Mouse (Mus musculus) kidney, adult 9 months (tissue): Measurements from ENCODE around the gene Lamp1.

ENCODE experiments used
- DNase-seq: peaks from one replicate; pipeline ENCODE4 v3.0.0; 2022

Lamp1 gene

DNA sequence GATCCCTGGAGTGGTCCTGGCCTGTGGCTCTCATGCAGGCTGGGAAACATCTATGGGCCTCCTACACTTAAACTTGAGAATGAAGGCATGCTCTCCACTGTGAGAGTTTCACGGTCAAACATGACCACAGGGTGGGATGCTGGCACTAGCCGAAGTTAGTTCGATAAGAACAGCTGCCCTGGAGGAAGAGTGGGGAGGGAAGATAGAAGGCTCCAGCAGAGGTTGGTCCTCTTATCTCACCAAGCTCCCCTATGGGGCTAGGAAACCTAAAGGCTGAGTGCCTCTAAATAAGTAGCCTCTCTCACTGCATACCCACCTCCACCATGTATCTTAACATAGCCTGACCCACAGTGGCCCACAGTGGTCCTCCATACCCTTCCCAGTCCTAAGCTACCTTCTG is 43.8 kb downstream of the Lamp1 start:
- no peak for DNase-seq

DNA sequence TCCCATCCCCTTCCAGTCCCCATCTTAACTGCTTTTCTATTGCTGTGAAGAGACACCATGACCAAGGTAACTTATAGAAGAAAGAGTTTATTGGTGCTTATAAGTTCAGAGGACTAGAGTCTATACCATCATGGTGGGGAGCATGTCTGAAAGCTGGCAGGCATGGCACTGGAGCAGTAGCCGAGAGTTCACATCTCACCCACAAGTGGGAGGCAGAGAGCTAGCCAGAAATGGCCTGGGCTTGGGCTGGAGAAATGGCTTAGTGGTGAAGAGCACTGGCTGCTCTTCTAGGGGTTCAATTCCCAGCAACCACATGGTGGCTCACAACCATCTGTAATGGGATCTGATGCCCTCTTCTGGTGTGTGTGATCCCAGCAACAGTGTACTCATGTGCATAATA is 44.5 kb downstream of the Lamp1 start:
- no peak for DNase-seq

DNA sequence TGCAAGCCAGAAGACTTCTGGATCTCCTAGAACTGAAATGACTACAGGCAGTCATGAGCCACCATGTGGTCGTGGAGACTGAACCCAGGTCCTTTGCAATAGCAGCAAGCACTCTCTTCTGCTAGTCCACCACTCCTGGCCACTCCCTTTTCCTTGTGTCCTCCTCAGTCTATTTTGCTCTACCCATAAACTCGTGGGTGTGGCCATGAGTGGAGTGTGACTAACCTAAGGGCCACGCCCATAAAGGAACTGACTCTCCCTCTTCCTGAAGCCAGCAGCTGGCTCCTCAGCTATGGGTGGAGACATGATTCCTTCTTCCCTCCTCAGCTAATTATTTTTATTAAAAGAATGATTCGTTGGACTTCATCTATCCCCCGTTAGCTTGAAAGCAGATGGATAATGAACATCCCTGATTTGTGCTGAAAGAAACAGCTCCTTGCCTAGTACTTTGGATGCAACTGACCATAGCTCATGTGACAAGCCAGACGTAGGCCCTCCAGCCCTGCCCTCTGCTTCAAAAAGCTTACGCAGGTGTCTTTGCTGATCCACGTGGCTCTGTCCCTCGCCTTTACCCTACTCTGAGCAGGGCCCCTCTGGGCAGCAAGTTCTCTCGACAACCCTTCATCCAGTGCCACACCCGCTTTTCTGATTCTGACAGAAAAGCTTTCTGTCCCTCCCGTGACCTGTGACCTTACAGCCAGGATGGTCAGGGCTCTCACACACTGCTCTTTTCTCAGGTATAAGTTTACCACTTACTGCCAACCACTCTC is 45.6 kb downstream of the Lamp1 start:
- peak; percentile 63 for DNase-seq

DNA sequence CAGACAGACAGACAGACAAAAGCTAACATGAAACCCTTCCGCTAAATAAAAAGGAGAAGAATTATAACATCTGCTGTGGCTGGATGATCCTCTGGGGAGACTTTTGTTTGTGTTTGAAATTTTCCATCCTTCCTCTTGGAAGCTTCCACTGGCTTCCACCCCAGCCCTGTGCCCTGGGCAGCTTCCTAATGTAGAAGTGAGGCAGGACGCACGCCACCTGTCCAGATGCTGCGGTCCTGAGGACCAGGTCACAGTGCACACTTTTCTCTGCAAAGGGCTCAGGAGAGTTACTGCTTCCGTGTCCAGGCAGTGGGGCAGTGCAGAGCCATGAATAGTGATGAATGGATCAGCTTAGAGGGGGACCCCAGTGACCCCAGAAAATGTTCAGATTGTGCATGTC is 46.4 kb downstream of the Lamp1 start:
- DNase-seq, result no peak

DNA sequence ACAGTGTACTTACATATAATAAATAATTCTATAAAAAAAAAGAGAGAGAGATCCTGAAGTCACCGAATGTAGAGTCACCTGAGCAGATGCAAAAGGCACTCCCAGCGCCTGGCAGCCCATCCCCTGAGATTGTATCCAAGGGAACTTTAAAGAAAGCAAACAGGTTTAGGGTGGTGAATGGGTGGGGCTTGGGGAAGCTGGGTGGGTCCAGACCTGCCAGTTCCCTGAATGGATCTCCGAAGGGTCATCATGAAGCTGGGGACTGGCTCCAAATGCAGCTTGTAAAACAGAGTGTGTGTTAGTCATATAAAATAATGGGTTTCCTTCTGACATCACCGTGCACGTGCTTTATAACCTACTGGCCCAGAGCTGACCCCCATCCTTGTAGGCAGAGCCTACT is 47.3 kb downstream of the Lamp1 start:
- no peak for DNase-seq

DNA sequence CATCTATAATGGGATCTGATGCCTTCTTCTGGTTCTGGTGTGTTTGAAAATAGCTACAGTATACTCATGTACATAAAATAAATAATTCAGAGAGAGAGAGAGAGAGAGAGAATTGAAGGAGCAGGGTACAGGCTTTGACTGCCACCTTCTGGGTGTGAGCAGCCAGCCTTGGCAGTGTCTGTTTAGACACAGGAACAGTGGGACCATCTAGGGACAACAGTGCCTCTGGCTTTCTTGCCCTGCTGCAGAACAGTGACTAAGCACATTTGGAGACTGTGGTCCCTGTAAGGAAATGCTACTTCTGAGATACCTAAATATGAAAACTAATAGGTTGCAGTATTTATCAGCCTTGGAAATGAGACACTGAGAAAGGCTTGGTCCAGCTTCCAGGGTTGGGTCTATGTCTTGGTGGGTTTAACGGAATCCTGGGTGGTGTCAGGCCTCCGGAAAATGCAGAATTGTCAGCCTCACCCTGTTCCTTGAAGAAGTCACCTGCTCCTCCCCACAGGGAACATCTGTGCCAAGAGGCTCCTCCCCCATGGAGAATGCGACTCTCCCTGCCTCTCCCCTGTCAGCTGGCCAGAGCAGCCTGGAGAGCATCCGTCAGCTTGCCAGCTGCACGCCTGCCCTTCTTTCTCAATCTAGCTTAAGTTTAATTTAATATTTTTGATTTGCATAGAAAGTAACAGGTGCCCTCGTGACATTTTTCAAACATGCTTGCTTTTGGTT is 49.8 kb downstream of the Lamp1 start:
- peak; percentile 40 for DNase-seq

DNA sequence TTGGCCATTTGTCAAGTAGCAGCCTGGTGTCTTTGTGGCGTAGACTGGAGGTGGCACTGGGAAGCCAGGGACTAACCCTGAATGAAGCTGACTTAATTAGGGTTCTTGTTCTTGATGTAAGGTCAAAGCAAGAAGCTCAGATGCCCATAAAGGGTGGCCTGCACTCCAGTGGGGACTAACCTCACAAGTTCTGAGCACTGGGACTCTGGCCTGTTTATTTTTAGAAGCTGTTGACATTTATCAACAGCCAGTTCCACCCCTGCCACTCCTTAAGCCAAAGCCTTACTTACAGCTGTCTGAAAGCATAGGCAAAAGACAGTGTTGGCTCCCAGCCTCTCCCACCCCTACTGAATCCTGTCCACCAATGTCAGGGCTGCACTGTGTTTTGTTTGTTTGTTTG is 50.8 kb downstream of the Lamp1 start:
- DNase-seq, result no peak

DNA sequence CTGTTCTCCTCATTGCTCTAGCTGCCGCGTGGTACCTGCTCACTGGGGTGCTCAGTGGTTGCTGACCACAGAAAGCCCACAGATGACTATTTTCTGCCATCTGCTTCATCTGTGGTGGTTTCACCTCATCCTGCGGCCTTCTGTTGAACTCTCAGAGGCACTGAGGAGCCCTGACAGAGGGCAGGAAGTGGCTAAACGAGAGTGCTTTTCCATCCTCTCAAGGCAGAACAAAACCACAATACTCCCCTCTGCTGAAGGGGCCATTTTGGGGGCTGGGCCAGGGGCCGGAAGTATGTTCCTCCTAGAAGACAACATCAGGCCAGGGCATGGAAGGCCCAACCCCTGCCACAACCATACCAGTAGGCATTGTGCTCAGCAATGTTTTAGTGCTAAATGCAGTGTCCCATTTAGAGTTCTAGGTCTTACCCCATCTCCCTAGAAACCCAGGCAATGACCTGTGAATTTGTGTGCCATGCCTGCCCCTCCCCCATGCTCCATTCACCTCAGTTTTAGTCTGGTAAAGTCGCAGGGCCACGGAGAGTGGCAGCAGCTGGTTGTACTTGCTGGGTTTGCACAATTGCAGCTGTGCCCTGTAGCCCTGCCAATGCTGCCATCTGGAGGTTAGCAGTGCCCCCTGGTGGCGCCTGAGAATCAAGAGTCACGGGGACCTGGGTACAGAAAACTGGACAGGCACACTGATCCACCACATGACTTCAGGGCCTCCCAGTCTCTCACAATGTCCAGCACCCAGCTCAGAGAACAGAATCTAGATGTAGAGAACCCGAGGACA is 54.7 kb downstream of the Lamp1 start:
- peak; percentile 94 for DNase-seq

DNA sequence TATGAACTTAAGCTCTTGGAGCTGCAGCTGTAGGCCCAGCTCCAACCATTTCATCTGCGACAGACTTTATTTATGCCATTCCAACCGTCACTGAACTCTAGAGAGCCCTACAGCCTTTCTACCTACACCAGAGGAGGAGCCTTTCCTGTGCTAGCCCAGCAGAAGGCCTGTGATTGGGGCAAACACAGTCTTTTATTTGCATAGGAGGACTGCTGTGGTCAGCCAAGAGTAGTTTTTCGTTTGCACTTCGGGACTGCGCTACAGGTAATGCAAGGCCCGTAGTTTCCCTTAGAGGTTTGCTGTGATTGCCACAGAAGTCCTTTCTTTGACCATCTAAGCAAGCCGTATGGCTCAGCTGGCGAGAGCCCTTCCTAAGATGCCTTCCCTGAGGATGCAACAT is 57.4 kb downstream of the Lamp1 start:
- DNase-seq, result no peak

DNA sequence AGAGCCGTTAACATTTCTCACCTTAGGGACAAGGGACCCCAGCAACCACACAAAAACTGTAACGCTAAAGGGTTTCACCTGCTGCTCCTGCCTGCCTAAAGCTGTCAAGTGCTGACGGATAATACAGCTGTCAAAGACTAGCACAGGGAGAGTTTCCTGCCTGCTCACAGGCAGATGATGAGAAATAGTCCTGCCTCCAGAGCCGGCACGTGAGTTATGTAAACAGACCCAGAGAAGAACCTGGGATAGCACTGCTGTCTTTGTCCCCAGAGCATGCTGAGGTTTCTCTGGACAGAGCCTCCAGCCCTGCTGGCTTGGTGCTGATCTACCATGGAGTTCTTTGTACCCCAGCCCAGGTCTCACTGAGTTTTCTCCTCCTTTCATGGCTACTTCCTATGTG is 58.1 kb downstream of the Lamp1 start:
- no peak for DNase-seq

DNA sequence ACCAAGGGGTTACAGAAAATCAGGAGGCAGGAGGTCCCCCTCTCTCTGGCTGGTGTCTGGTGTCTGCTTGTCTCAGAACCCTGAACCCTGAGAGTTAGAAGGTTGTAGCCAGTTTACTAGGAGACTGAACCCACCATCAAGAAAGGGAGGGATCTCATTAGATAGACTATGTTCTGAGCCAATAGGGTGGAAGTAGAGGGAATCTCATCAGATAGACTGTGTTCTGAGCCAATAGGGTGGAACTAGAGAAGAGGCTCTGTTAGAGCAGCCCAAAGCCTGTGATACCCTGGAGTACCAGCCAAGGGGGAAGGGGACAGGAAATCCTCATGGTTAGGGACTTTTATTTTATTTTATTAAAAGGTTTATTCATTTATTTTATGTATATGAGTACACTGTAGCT is 59.0 kb downstream of the Lamp1 start:
- DNase-seq, result no peak

DNA sequence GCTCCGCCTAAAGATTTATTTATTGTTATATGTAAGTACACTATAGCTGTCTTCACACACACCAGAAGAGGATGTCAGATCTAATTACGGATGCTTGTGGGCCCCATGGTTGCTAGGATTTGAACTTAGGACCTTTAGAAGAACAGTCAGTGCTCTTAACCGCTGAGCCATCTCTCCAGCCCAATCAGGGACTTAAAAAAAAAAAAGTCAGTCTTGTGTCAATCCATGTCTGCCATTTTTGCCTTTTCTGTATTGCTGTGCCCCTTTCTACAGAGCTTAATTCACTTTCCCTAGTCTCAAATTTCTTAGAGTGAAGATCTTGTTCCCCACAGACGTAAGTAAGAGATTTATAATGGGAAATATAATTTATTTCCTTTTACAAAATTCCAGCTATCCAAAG is 59.5 kb downstream of the Lamp1 start:
- DNase-seq, result no peak

DNA sequence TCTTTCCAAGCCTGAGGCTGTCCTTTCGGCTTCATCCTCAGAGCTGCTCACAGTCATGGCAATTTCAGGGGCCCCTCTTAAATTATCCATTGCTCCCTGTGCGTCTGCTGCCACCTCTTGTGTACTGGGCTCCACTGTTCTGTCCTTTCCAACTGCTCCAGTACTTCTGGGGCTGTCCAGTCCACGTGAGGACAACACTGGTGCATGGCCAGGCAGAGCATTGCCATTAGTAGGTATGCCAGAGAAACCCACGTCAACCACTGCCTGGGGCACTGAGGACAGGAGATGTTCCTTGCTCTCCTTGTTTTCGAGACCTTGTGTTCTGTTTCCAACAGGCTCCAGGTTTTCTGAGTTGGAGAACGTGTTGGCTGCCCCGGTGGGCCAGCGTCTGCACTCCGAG is 65.5 kb downstream of the Lamp1 start:
- DNase-seq, result no peak
